Mouse (Mus musculus) liver, embryonic 14.5 days (tissue): ENCODE measurements around the gene Cep350.

Experiments used
- CTCF ChIP-seq: IDR thresholded peaks from 2 replicates; pipeline ENCODE4 v1.5.1; 2016; ENCODE audit warnings: antibody characterized with exemption, low read depth, control low read depth
- EP300 ChIP-seq: IDR thresholded peaks from 2 replicates; pipeline ENCODE4 v1.6.1; 2016; ENCODE audit warnings: antibody characterized with exemption, low read depth

GRCm38 (mm10) chr1:155844235-155844634, 128.8 kb downstream of the Cep350 start:
- TF ChIP-seq EP300 (no peak), CTCF (no peak)
